Mouse (Mus musculus) hindbrain, embryonic 16.5 days (tissue): ENCODE measurements at regions not wholly inside any gene's neighbourhood (a gene's known extent, or its start where the extent isn't known, plus 50 kb on each side); places are given as distances from the start of the nearest gene placed in this dataset.

ENCODE experiments used
- ATAC-seq: fragments of 200-750 bp; cut with Nextera tagmentation; 2 replicates; pipeline ENCODE4 v1.8.0; 2017; ENCODE audit warnings: moderate TSS enrichment, moderate library complexity
- H3K27ac ChIP-seq: fragments of 300-500 bp; sonication (generic); 2 replicates; pipeline ENCODE4 v1.5.1; 2014; ENCODE audit warnings: low read depth, mild to moderate bottlenecking, control low read depth, low read length, moderate library complexity
- H3K27me3 ChIP-seq: fragments of 300-500 bp; sonication (generic); replicated peaks from 2 replicates; pipeline ENCODE4 v1.6.1; 2014; ENCODE audit warnings: low read length; ENCODE audit not compliant: control insufficient read depth, insufficient read depth
- H3K36me3 ChIP-seq: fragments of 300-500 bp; sonication (generic); 2 replicates; pipeline ENCODE4 v1.6.1; 2014; ENCODE audit warnings: mild to moderate bottlenecking, low read length, moderate library complexity, mixed read lengths; ENCODE audit not compliant: control insufficient read depth, insufficient read depth
- H3K4me1 ChIP-seq: fragments of 300-500 bp; sonication (generic); 2 replicates; pipeline ENCODE4 v1.6.1; 2014; ENCODE audit warnings: low read depth, low read length; ENCODE audit not compliant: control insufficient read depth, insufficient read depth
- H3K4me2 ChIP-seq: fragments of 300-500 bp; sonication (generic); 2 replicates; pipeline ENCODE4 v1.6.1; 2014; ENCODE audit warnings: mild to moderate bottlenecking, low read length, control low read depth, moderate library complexity
- H3K4me3 ChIP-seq: fragments of 300-500 bp; sonication (generic); 2 replicates; pipeline ENCODE4 v1.5.1; 2014; ENCODE audit warnings: mild to moderate bottlenecking, low read length, control low read depth, moderate library complexity
- H3K9ac ChIP-seq: fragments of 300-500 bp; sonication (generic); 2 replicates; pipeline ENCODE4 v1.6.1; 2014; ENCODE audit warnings: low read depth, mild to moderate bottlenecking, control low read depth, low read length, moderate library complexity
- H3K9me3 ChIP-seq: fragments of 300-500 bp; sonication (generic); 2 replicates; pipeline ENCODE4 v1.6.1; 2014; ENCODE audit warnings: mild to moderate bottlenecking, low read length, moderate library complexity; ENCODE audit not compliant: control insufficient read depth
- WGBS: fragments of 180-500 bp; shearing (Covaris S2); extraction: QIAGEN DNeasy Blood & Tissue Kit; methylation state at CpG from one replicate; pipeline ENCODE4 v1.1.7; 2014; 5-methylcytosine and 5-hydroxymethylcytosine counted together

DNA sequence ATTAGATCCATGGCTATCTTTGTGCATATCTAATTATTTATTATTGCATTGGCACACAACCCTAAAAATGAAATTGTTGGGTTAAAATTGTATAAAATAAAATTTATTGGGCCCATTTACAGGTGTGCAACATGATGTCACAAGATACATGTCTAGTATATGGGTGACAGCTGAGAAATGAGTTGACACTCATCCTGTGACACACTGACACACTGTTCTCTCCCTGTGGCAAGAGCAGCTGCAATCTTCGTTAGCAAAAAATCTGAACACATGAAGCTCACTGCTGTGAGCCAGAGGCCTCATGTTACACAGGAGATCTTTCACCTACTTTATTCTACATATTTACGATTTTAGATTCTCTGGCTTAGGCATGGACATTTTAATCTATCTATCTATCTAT, 170.6 kb downstream of the Mex3b start:
- no peak overlapping the region for H3K4me2 ChIP-seq
- no peak overlapping the region for H3K4me3 ChIP-seq
- H3K27me3 ChIP-seq: no peaks in the 10 kb centered on the region
- WGBS: 63% methylated on average over 2 of the region's 2 CpGs
- no peak overlapping the region for H3K9ac ChIP-seq
- no peaks in the 10 kb centered on the region for H3K36me3 ChIP-seq
- ATAC-seq: no peak
- no peaks in the 10 kb centered on the region for H3K9me3 ChIP-seq
- no peak overlapping the region for H3K27ac ChIP-seq
- H3K4me1 ChIP-seq: no peaks in the 10 kb centered on the region; the same call in 1 of the 2 replicates

DNA sequence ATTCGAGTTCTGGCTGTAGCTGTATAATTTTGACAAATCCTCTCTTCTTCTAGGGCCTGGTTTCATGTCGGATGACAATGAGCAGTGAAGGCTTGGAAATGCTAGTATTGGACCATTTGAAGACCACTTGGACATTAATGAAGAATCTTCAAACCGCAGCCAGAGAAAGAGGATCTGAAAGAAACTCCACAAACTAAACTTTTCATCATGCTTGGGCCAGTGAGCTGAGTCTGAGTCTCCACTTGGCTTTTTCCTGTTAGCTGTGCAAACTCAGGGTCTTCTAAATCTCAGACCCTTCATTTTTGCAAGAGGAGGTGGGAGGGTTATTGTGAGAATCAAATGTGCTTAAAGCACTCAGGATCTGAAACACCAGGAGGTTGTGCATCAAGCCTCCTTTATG, 176.6 kb downstream of the Mex3b start:
- no peaks in the 10 kb centered on the region for H3K36me3 ChIP-seq
- no peak for ATAC-seq
- H3K4me1 ChIP-seq: no peaks in the 10 kb centered on the region
- H3K9me3 ChIP-seq: peaks cover 2% of the 10 kb centered on the region; the same call in 1 of the 2 replicates
- no peak overlapping the region for H3K9ac ChIP-seq
- H3K27me3 ChIP-seq: no peaks in the 10 kb centered on the region
- no peak overlapping the region for H3K4me3 ChIP-seq
- H3K4me2 ChIP-seq: no peak overlapping the region
- 90% methylated on average over 3 of the region's 3 CpGs for WGBS
- no peak overlapping the region for H3K27ac ChIP-seq

DNA sequence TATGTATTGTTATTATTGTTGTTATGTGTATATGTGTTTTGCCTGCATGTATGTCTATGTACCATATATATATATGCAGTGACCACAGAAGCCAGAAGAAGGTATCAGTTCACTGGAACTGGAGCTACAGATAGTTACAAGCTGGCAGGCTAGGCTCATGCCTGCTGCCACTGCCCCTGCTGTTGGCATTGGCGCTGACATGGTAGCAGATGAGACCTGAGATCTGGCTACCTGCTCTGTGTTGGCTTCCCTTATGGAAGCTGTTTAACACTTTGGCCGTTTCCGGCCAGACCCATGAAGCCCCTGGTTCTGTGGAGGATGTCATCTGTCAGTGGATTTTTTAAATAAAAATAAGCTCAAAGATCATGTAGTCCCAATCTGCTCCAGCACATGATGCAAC, 178.1 kb downstream of the Mex3b start:
- H3K4me3 ChIP-seq: no peak overlapping the region
- no peak for ATAC-seq
- no peak overlapping the region for H3K4me2 ChIP-seq
- no peaks in the 10 kb centered on the region for H3K36me3 ChIP-seq
- no peaks in the 10 kb centered on the region for H3K27me3 ChIP-seq
- WGBS: 90% methylated on average over 3 of the region's 3 CpGs
- H3K9me3 ChIP-seq: peaks cover 2% of the 10 kb centered on the region; the same call in 1 of the 2 replicates
- H3K27ac ChIP-seq: no peak overlapping the region
- no peaks in the 10 kb centered on the region for H3K4me1 ChIP-seq
- no peak overlapping the region for H3K9ac ChIP-seq

DNA sequence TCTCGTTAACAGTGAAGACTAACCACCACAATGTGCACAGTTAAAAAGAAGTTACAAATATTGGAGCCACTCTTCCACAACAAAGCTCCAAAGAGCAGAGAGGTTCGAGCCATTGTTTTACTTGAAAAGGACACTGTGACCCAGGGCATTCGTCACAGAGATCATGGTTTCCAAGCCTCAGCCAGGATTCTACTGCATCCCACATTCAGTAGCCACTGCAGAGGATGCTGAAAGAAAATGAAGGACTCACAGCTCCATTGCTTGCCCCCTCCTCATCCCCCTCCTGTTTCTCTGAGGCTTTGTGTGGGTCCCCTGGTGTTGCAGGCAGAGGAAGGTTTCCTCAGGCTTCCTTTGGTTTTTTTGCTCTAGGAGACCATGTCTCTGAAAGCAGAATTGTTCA, 182.9 kb downstream of the Mex3b start:
- Histone ChIP-seq H3K9me3 (peaks cover 2% of the 10 kb centered on the region; the same call in 1 of the 2 replicates), H3K27ac (no peak overlapping the region), H3K4me2 (no peak overlapping the region), H3K4me1 (no peaks in the 10 kb centered on the region), H3K36me3 (no peaks in the 10 kb centered on the region), H3K9ac (no peak overlapping the region), H3K4me3 (no peak overlapping the region), H3K27me3 (no peaks in the 10 kb centered on the region)
- 10% methylated on average over 3 of the region's 3 CpGs for WGBS
- ATAC-seq: no peak

DNA sequence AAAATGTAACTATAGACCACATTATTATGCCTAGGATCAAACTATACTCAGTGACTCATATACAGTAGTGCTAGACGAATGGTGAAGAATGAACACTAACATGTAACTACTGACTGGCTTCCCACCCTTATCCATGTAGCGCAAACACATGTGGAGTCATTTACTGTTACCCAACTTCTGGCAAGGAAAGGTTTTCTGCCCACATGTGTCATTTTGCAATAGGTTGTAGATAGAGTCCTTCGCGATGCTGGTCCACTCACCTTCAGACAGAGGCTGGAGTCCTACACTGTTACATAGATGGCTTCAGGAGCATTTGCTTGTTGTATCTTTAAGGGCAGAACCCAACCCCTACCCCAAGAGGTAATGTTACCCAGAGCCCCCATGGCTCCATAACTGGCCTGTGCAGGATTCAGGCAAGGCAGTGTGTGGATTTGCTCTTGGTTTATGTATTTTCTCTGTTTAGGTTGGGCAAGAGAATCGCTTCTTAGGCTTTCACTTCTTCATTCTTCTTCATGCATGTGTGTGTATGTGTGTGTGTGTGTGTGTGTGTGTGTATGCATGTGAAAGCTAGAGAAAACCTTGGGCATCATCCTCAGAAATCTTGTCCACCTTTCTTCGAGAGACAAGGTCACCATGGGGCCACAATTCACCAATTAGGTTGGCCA, 183.8 kb downstream of the Mex3b start:
- H3K4me1 ChIP-seq: no peaks in the 10 kb centered on the region
- H3K9ac ChIP-seq: no peak overlapping the region
- no peak overlapping the region for H3K4me2 ChIP-seq
- 94% methylated on average over 6 of the region's 6 CpGs for WGBS
- H3K27me3 ChIP-seq: no peaks in the 10 kb centered on the region
- H3K36me3 ChIP-seq: no peaks in the 10 kb centered on the region
- ATAC-seq: no peak
- H3K27ac ChIP-seq: no peak overlapping the region
- H3K4me3 ChIP-seq: no peak overlapping the region
- peaks cover 2% of the 10 kb centered on the region; the same call in 1 of the 2 replicates for H3K9me3 ChIP-seq

DNA sequence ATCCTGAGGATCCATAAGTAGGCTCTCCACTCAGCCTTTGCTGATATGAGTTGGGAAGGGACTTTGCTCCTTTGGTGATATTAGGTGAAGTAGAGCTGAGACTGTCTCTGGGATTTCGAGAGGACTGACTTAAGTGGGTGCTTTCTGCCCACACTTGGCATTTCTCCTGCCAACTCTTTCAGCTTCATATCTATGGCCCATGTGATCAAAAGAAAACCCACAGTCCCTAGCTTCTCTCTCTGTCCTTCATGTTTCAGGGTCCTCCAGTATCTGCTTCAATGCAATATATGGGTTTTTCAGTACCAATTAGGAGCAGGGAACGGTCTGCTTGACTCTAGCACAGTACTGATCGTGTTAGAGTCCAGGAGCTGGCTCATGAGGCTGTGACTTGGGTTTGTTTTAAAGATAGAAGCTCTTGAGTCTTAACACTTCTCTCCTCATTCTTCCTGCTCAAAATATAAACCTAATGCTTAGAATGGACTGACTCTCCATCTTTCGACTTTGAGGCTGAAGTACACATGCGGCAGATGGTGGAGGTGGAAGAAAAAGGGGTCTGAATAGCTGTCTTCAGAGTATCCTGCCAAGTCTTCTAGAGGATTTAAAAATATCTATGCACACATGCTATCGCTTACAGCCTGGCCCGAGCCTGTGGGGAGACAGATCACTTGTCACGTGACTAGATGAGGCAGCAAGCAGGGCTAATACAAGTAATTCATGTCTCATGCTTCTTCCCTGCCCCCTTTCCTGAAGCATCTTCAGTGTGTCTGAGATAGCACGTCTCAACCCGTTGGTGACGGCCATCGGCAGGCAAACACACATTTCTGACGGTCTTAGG, 189.2 kb downstream of the Mex3b start:
- 89% methylated on average over 13 of the region's 13 CpGs for WGBS
- no peak overlapping the region for H3K4me3 ChIP-seq
- no peak overlapping the region for H3K4me2 ChIP-seq
- no peaks in the 10 kb centered on the region for H3K36me3 ChIP-seq
- H3K27ac ChIP-seq: no peak overlapping the region
- H3K9me3 ChIP-seq: no peaks in the 10 kb centered on the region
- no peak overlapping the region for H3K9ac ChIP-seq
- ATAC-seq: no peak
- no peaks in the 10 kb centered on the region for H3K27me3 ChIP-seq
- no peaks in the 10 kb centered on the region for H3K4me1 ChIP-seq

DNA sequence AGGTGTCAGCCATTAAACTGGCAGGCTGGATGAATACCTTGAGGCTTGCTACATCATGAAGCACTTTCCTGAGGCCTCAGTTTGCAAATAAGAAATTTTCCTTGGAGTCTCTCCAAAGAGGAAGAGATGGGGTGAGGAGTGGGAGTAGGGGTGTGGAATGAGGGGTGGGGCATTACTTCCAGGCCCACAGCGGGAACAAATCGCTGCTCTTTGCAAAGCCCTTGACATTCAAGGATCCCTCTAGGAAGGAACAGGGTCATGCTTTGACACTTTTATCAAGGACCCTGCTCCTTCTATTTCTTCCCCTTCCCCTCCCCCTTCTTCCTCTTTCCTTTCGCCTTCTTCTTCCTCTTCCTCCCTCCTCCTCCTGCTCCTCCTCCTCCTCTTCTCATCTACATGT, 193.2 kb downstream of the Mex3b start:
- no peak overlapping the region for H3K4me2 ChIP-seq
- no peak overlapping the region for H3K27ac ChIP-seq
- no peak for ATAC-seq
- H3K4me1 ChIP-seq: no peaks in the 10 kb centered on the region
- H3K9ac ChIP-seq: no peak overlapping the region
- WGBS: 75% methylated on average over 3 of the region's 3 CpGs
- H3K27me3 ChIP-seq: no peaks in the 10 kb centered on the region
- H3K9me3 ChIP-seq: no peaks in the 10 kb centered on the region
- no peaks in the 10 kb centered on the region for H3K36me3 ChIP-seq
- H3K4me3 ChIP-seq: no peak overlapping the region

DNA sequence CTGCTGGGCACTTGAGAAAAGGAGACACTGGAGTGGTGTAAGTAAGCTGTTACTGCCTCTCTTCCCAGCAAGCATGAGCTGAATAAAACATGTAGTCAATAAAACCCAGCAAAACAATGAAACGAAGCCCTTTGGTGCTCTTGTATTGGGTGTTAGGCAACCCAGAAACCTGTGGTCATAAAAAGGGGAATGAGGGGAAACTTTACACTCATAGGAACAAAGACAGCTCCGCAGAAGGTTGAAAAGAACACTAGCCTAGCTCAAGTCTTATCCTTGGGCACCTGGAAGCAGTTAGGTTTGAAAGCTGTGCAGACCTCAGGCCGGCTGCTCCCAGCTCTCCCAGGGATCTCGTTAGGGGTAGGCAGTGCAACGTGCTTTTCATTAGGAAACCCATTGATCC, 193.6 kb downstream of the Mex3b start:
- no peak for ATAC-seq
- no peaks in the 10 kb centered on the region for H3K27me3 ChIP-seq
- no peaks in the 10 kb centered on the region for H3K9me3 ChIP-seq
- no peaks in the 10 kb centered on the region for H3K36me3 ChIP-seq
- H3K4me2 ChIP-seq: no peak overlapping the region
- no peak overlapping the region for H3K4me3 ChIP-seq
- 43% methylated on average over 5 of the region's 5 CpGs for WGBS
- H3K27ac ChIP-seq: no peak overlapping the region
- no peaks in the 10 kb centered on the region for H3K4me1 ChIP-seq
- no peak overlapping the region for H3K9ac ChIP-seq

DNA sequence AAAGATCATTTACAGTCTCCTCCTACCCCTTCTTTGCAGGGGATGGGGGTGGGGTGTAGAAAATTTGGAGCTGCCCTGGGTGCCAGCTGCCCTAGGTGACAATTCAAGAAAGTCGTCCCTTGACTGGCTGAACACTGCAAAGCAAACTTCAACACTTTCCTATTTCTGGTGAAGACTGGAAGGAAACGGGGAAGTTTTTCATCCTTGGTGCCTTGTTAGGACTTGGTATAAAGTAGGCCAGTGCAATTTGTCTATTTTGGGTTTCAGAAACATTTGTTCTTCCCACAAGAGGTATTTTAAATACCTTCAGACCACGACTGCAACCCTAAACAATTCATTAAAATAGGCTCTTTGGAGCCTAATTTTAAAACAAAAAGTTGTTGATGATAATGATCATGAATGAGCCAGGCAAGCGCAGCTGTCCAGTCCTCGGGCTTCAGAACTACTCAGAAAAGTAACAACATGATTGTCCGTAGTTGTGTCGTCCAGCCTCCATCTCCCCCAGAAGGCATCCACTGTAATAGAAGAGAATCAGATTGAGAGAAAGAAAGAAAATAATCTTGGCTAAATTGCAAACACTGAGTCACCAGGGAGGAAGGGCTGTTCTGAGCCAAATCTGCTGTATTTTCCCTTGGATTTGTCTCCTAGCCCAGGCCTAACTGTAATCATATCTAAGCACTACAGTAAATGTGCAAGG, 194.2 kb downstream of the Mex3b start:
- Histone ChIP-seq H3K27ac (no peak overlapping the region), H3K36me3 (no peaks in the 10 kb centered on the region), H3K4me3 (no peak overlapping the region), H3K4me1 (no peaks in the 10 kb centered on the region), H3K27me3 (no peaks in the 10 kb centered on the region), H3K9me3 (no peaks in the 10 kb centered on the region), H3K9ac (no peak overlapping the region), H3K4me2 (no peak overlapping the region)
- 80% methylated on average over 7 of the region's 7 CpGs for WGBS
- no peak for ATAC-seq
